Mouse (Mus musculus) CH12.LX (cell line): ENCODE measurements around the gene Mrpl18.

Experiments
- CTCF ChIP-seq, 2 experiments: IDR thresholded peaks in 1 of 2; conservative IDR thresholded peaks in 1 of 2; 2 replicates each; pipeline ENCODE4 v1.5.1; 2011 to 2012; ENCODE audit warnings: low read depth in 2 of 2, low read length in 2 of 2, improper control_type of control experiment in 1 of 2, inconsistent platforms in 1 of 2, mild to moderate bottlenecking in 1 of 2, moderate library complexity in 1 of 2
- JUND ChIP-seq: conservative IDR thresholded peaks from 2 replicates; pipeline ENCODE4 v1.6.1; 2011; ENCODE audit warnings: low read depth, low read length, improper control_type of control experiment
- SMC3 ChIP-seq: IDR thresholded peaks from 2 replicates; pipeline ENCODE4 v1.6.1; 2011; ENCODE audit warnings: low read depth, low read length, improper control_type of control experiment
- USF1 ChIP-seq: IDR thresholded peaks from 2 replicates; pipeline ENCODE4 v1.6.1; 2014; ENCODE audit warnings: low read depth, mild to moderate bottlenecking, inconsistent platforms, low read length, improper control_type of control experiment

DNA sequence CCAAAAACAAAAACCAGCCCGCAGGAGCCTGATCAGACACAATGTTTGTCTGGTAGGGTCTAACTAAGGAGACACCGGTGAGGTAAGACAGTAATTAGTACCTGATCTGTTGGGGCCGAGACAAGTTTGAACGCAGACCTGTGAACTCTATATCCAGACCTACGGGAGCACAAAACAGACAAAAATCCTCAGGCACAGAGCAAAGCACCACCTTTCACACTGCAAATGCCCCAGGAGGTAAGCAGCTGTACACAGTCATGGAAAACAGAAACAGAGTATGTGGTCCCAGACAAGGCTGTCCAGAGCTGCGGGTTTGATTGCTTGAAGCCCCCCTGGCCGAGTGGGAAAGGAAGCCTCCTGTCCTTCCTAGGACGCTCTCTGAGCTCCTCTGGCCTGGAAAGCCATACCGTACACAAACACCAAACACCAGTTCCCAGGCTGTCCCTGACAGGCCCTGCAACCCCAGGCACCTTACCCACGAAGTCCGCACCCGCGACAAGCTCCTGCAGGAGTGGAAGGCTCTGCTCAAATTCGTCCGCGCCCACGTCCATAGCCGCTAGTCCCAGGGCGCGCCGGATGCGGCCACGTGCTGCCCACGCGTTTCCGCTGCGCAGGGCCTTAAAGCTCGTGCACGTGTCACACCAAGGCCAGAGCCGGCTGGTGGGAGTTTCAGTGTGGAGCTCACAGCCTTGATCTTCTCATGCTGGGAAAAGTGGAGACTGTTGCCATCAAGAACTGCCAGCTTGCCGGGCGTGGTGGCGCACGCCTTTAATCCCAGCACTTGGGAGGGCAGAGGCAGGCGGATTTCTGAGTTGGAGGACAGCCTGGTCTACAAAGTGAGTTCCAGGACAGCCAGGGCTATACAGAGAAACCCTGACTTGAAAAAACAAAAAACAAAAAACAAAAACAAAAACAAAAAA is 6.5 kb downstream of the Mrpl18 start, which contains the start of gene Pnldc1:
- TF ChIP-seq SMC3: no peak
- TF ChIP-seq CTCF (conservative IDR thresholded peaks at IDR 0.05 in 1 of 2, IDR thresholded peaks at IDR 0.05 in 1 of 2; ENCODE audit: low read depth in 2 of 2, low read length in 2 of 2): no peak
- no peak for TF ChIP-seq JUND
- no peak for TF ChIP-seq USF1
